Mouse (Mus musculus) lung, embryonic 14.5 days (tissue): ENCODE measurements around the gene Ahcyl2. TPM values are rescaled to one million over a fixed set of nuclear protein-coding genes. Genes with fewer than 3 reads are reported as not detected.

Source experiments
- ATAC-seq: fragments of 200-750 bp; cut with Nextera tagmentation; 2 replicates; pipeline ENCODE4 v1.8.0; 2017; ENCODE audit warnings: mild to moderate bottlenecking, moderate TSS enrichment, moderate library complexity; ENCODE audit not compliant: insufficient read depth
- DNase-seq: peaks from one replicate; pipeline ENCODE4 v3.0.0-alpha.2; 2015
- H3K27ac ChIP-seq: fragments of 300-500 bp; sonication (generic); 2 replicates; pipeline ENCODE4 v1.5.1; 2014; ENCODE audit warnings: low read depth, mild to moderate bottlenecking, moderate library complexity
- H3K27me3 ChIP-seq: fragments of 300-500 bp; sonication (generic); 2 replicates; pipeline ENCODE4 v1.6.1; 2014; ENCODE audit warnings: low read length, control low read depth; ENCODE audit not compliant: insufficient read depth
- H3K36me3 ChIP-seq: fragments of 300-500 bp; sonication (generic); 2 replicates; pipeline ENCODE4 v1.6.1; 2014; ENCODE audit warnings: control low read depth; ENCODE audit not compliant: insufficient read depth
- H3K4me1 ChIP-seq: fragments of 300-500 bp; sonication (generic); 2 replicates; pipeline ENCODE4 v1.6.1; 2014; ENCODE audit warnings: antibody characterized with exemption, control low read depth; ENCODE audit not compliant: insufficient read depth
- H3K4me2 ChIP-seq: fragments of 300-500 bp; sonication (generic); 2 replicates; pipeline ENCODE4 v1.6.1; 2014; ENCODE audit warnings: mild to moderate bottlenecking
- H3K4me3 ChIP-seq: fragments of 300-500 bp; sonication (generic); 2 replicates; pipeline ENCODE4 v1.5.1; 2014; ENCODE audit warnings: low read depth, low read length
- H3K9ac ChIP-seq: fragments of 300-500 bp; sonication (generic); 2 replicates; pipeline ENCODE4 v1.6.1; 2014
- H3K9me3 ChIP-seq: fragments of 300-500 bp; sonication (generic); 2 replicates; pipeline ENCODE4 v1.6.1; 2016; ENCODE audit warnings: low read depth, low read length, control low read depth
- CTCF ChIP-seq: IDR thresholded peaks from 2 replicates; pipeline ENCODE4 v1.5.1; 2016; ENCODE audit warnings: antibody characterized with exemption, low read depth
- WGBS: fragments of 180-500 bp; shearing (Covaris S2); extraction: QIAGEN DNeasy Blood & Tissue Kit; methylation state at CpG from one replicate; pipeline ENCODE4 v1.1.7; 2014; 5-methylcytosine and 5-hydroxymethylcytosine counted together
- polyA plus RNA-seq: library from polyadenylated mRNA; unstranded; fragments of >200 nt; fragmentation: Nextera tagmentation; extraction: Ambion mirVana; gene quantifications from 2 replicates; pipeline ENCODE4 v1.2.1, GENCODE M21; 2014

The Ahcyl2 gene
- polyA plus RNA-seq, 1 experiment from 2014 or later = 12.4 TPM

GRCm38 (mm10) chr6:29783960-29784359 is 16.1 kb downstream of the Ahcyl2 start:
- 88% methylated on average over 6 of the region's 6 CpGs for WGBS
- TF ChIP-seq CTCF = no peak
- H3K9ac ChIP-seq = no peak overlapping the region
- DNase-seq = no peak
- no peak for ATAC-seq
- H3K4me1 ChIP-seq = no peaks in the 10 kb centered on the region
- no peak overlapping the region for H3K4me3 ChIP-seq
- no peak overlapping the region for H3K4me2 ChIP-seq
- H3K36me3 ChIP-seq = no peaks in the 10 kb centered on the region
- H3K27me3 ChIP-seq = no peaks in the 10 kb centered on the region
- no peaks in the 10 kb centered on the region for H3K9me3 ChIP-seq
- H3K27ac ChIP-seq = no peak overlapping the region

- no peak overlapping the region for H3K4me2 ChIP-seq
- no peak for ATAC-seq
Measured at GRCm38 (mm10) chr6:29784413-29785021, 16.7 kb downstream of the Ahcyl2 start.

GRCm38 (mm10) chr6:29785759-29786158 is 17.9 kb downstream of the Ahcyl2 start:
- no peaks in the 10 kb centered on the region for H3K36me3 ChIP-seq
- H3K4me3 ChIP-seq = no peak overlapping the region
- H3K4me1 ChIP-seq = no peaks in the 10 kb centered on the region
- H3K9me3 ChIP-seq = no peaks in the 10 kb centered on the region
- no peaks in the 10 kb centered on the region for H3K27me3 ChIP-seq
- TF ChIP-seq CTCF = no peak
- no peak overlapping the region for H3K4me2 ChIP-seq
- whole genome bisulfite sequencing = 82% methylated on average over 5 of the region's 5 CpGs
- ATAC-seq (no peak), DNase-seq (no peak)
- H3K9ac ChIP-seq = no peak overlapping the region
- no peak overlapping the region for H3K27ac ChIP-seq

More at GRCm38 (mm10) chr6:29784413-29785021, 16.7 kb downstream of the Ahcyl2 start:
- H3K36me3 ChIP-seq = no peaks in the 10 kb centered on the region
- no peak overlapping the region for H3K27ac ChIP-seq
- H3K9ac ChIP-seq = no peak overlapping the region
- no peak for DNase-seq
- no peak for TF ChIP-seq CTCF
- H3K4me3 ChIP-seq = no peak overlapping the region
- no peaks in the 10 kb centered on the region for H3K4me1 ChIP-seq
- H3K27me3 ChIP-seq = no peaks in the 10 kb centered on the region
- WGBS = 87% methylated on average over 3 of the region's 3 CpGs
- no peaks in the 10 kb centered on the region for H3K9me3 ChIP-seq

- no peaks in the 10 kb centered on the region for H3K4me1 ChIP-seq
- H3K9ac ChIP-seq = no peak overlapping the region
- no peaks in the 10 kb centered on the region for H3K9me3 ChIP-seq
- H3K4me2 ChIP-seq = no peak overlapping the region
- no peak for TF ChIP-seq CTCF
- WGBS = 62% methylated on average over 3 of the region's 3 CpGs
- DNase-seq (no peak), ATAC-seq (no peak)
- H3K4me3 ChIP-seq = no peak overlapping the region
- no peak overlapping the region for H3K27ac ChIP-seq
- no peaks in the 10 kb centered on the region for H3K36me3 ChIP-seq
- no peaks in the 10 kb centered on the region for H3K27me3 ChIP-seq
Measured at GRCm38 (mm10) chr6:29788779-29789350, 21.1 kb downstream of the Ahcyl2 start.

GRCm38 (mm10) chr6:29790014-29790698 is 22.3 kb downstream of the Ahcyl2 start:
- no peaks in the 10 kb centered on the region for H3K36me3 ChIP-seq

GRCm38 (mm10) chr6:29793520-29793919 is 25.7 kb downstream of the Ahcyl2 start:
- Histone ChIP-seq H3K9me3 (no peaks in the 10 kb centered on the region), H3K4me1 (no peaks in the 10 kb centered on the region), H3K27ac (no peak overlapping the region), H3K27me3 (no peaks in the 10 kb centered on the region), H3K4me3 (no peak overlapping the region), H3K36me3 (no peaks in the 10 kb centered on the region), H3K9ac (no peak overlapping the region), H3K4me2 (no peak overlapping the region)
- 54% methylated on average over 1 of the region's 1 CpGs for WGBS
- no peak for TF ChIP-seq CTCF
- no peak for DNase-seq
- ATAC-seq = no peak

More at GRCm38 (mm10) chr6:29790014-29790698, 22.3 kb downstream of the Ahcyl2 start:
- DNase-seq = no peak
- no peak for ATAC-seq
- Histone ChIP-seq H3K4me2 (no peak overlapping the region), H3K4me1 (no peaks in the 10 kb centered on the region), H3K9ac (no peak overlapping the region), H3K4me3 (no peak overlapping the region), H3K27ac (no peak overlapping the region), H3K27me3 (no peaks in the 10 kb centered on the region), H3K9me3 (no peaks in the 10 kb centered on the region)
- 82% methylated on average over 3 of the region's 3 CpGs for WGBS
- TF ChIP-seq CTCF = no peak

GRCm38 (mm10) chr6:29794582-29794981 is 26.8 kb downstream of the Ahcyl2 start:
- H3K27me3 ChIP-seq = no peaks in the 10 kb centered on the region
- ATAC-seq (no peak), DNase-seq (no peak)
- H3K9me3 ChIP-seq = no peaks in the 10 kb centered on the region
- H3K27ac ChIP-seq = no peak overlapping the region
- 82% methylated on average over 6 of the region's 6 CpGs for WGBS
- H3K9ac ChIP-seq = no peak overlapping the region
- no peaks in the 10 kb centered on the region for H3K4me1 ChIP-seq
- TF ChIP-seq CTCF = no peak
- no peaks in the 10 kb centered on the region for H3K36me3 ChIP-seq
- H3K4me2 ChIP-seq = no peak overlapping the region
- no peak overlapping the region for H3K4me3 ChIP-seq
